Mouse (Mus musculus): ENCODE measurements at regions not wholly inside any gene's neighbourhood (a gene's known extent, or its start where the extent isn't known, plus 50 kb on each side); places are given as distances from the start of the nearest gene placed in this dataset.

DNA sequence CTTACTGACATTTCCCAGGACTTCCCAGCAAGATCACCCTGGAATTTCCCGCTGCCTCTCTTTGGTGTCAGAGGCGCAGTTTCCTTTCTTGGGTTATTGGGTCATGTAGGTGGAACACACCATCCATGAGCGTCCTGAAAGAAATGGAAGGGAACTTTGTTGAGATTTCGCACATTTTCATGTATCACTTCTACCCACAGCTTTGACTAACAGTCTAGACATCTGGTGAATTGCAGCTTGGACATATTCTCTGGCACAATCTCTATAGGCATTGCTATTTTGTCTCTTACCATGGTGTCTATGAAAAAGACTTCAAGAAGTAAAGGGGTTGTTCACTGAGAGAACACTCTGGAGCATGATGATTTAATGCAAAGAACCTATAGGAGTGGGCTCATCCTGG, 86.7 kb upstream of the Zfp827 start:
- Histone ChIP-seq H3K4me1 (ENCODE audit: control insufficient read depth, insufficient read depth, low read length) (no peaks in the 10 kb centered on the region), H3K79me2 (ENCODE audit: control insufficient read depth, insufficient read depth, low read length) (no peaks in the 10 kb centered on the region), H3K27me3 (ENCODE audit: control insufficient read depth, insufficient read depth, low read length) (no peaks in the 10 kb centered on the region), H3K9ac (ENCODE audit: low read depth, low read length) (no peak overlapping the region), H3K36me3 (ENCODE audit: control insufficient read depth, insufficient read depth, low read length) (no peaks in the 10 kb centered on the region), H3K27ac (replicated peaks; ENCODE audit: insufficient read depth, low read depth, low read length) (no peak overlapping the region), H3K4me3 (ENCODE audit: insufficient read depth, low read depth, low read length) (no peak overlapping the region)
- DNase-seq (ENCODE audit: extremely low read depth, low read depth, low spot score): no peak
- 88% methylated on average over 4 of the region's 4 CpGs for WGBS
- TF ChIP-seq CTCF (IDR thresholded peaks at IDR 0.05; ENCODE audit: low read depth, low read length) (no peak), POLR2A (IDR thresholded peaks at IDR 0.05; ENCODE audit: extremely low read depth, insufficient read depth, low read length) (no peak)

GRCm38 (mm10) chr8:78944367-78944766, 83.9 kb upstream of the Zfp827 start:
- H3K9ac ChIP-seq (ENCODE audit: low read depth, low read length): no peak overlapping the region
- TF ChIP-seq CTCF (IDR thresholded peaks at IDR 0.05; ENCODE audit: low read depth, low read length) (no peak), POLR2A (IDR thresholded peaks at IDR 0.05; ENCODE audit: extremely low read depth, insufficient read depth, low read length) (no peak)

GRCm38 (mm10) chr8:78945607-78946006, 82.6 kb upstream of the Zfp827 start:
- Histone ChIP-seq H3K79me2 (ENCODE audit: control insufficient read depth, insufficient read depth, low read length) (no peaks in the 10 kb centered on the region), H3K4me1 (ENCODE audit: control insufficient read depth, insufficient read depth, low read length) (no peaks in the 10 kb centered on the region), H3K27me3 (ENCODE audit: control insufficient read depth, insufficient read depth, low read length) (no peaks in the 10 kb centered on the region), H3K9ac (ENCODE audit: low read depth, low read length) (no peak overlapping the region), H3K36me3 (ENCODE audit: control insufficient read depth, insufficient read depth, low read length) (no peaks in the 10 kb centered on the region), H3K4me3 (ENCODE audit: insufficient read depth, low read depth, low read length) (no peak overlapping the region), H3K27ac (replicated peaks; ENCODE audit: insufficient read depth, low read depth, low read length) (no peak overlapping the region)
- DNase-seq (ENCODE audit: extremely low read depth, low read depth, low spot score): no peak
- TF ChIP-seq CTCF (IDR thresholded peaks at IDR 0.05; ENCODE audit: low read depth, low read length) (no peak), POLR2A (IDR thresholded peaks at IDR 0.05; ENCODE audit: extremely low read depth, insufficient read depth, low read length) (no peak)
- WGBS: 44% methylated on average over 1 of the region's 1 CpGs

More at GRCm38 (mm10) chr8:78944367-78944766, 83.9 kb upstream of the Zfp827 start:
- H3K27me3 ChIP-seq (ENCODE audit: control insufficient read depth, insufficient read depth, low read length): no peaks in the 10 kb centered on the region
- no peaks in the 10 kb centered on the region for H3K4me1 ChIP-seq (ENCODE audit: control insufficient read depth, insufficient read depth, low read length)
- no peak overlapping the region for H3K27ac ChIP-seq (replicated peaks; ENCODE audit: insufficient read depth, low read depth, low read length)
- no peaks in the 10 kb centered on the region for H3K79me2 ChIP-seq (ENCODE audit: control insufficient read depth, insufficient read depth, low read length)
- H3K4me3 ChIP-seq (ENCODE audit: insufficient read depth, low read depth, low read length): no peak overlapping the region
- 92% methylated on average over 1 of the region's 1 CpGs for WGBS
- no peak for DNase-seq (ENCODE audit: extremely low read depth, low read depth, low spot score)
- H3K36me3 ChIP-seq (ENCODE audit: control insufficient read depth, insufficient read depth, low read length): no peaks in the 10 kb centered on the region

- Histone ChIP-seq H3K27me3 (ENCODE audit: control insufficient read depth, insufficient read depth, low read length) (no peaks in the 10 kb centered on the region), H3K4me1 (ENCODE audit: control insufficient read depth, insufficient read depth, low read length) (no peaks in the 10 kb centered on the region), H3K9ac (ENCODE audit: low read depth, low read length) (no peak overlapping the region), H3K36me3 (ENCODE audit: control insufficient read depth, insufficient read depth, low read length) (no peaks in the 10 kb centered on the region), H3K27ac (replicated peaks; ENCODE audit: insufficient read depth, low read depth, low read length) (no peak overlapping the region), H3K79me2 (ENCODE audit: control insufficient read depth, insufficient read depth, low read length) (no peaks in the 10 kb centered on the region), H3K4me3 (ENCODE audit: insufficient read depth, low read depth, low read length) (no peak overlapping the region)
- WGBS: 56% methylated on average over 2 of the region's 2 CpGs
- no peak for TF ChIP-seq POLR2A (IDR thresholded peaks at IDR 0.05; ENCODE audit: extremely low read depth, insufficient read depth, low read length)
- TF ChIP-seq CTCF (IDR thresholded peaks at IDR 0.05; ENCODE audit: low read depth, low read length): no peak
- no peak for DNase-seq (ENCODE audit: extremely low read depth, low read depth, low spot score)
Measured at GRCm38 (mm10) chr8:78946085-78946484, 82.2 kb upstream of the Zfp827 start.

- 89% methylated on average over 3 of the region's 3 CpGs for WGBS
- Histone ChIP-seq H3K4me1 (ENCODE audit: control insufficient read depth, insufficient read depth, low read length) (no peaks in the 10 kb centered on the region), H3K79me2 (ENCODE audit: control insufficient read depth, insufficient read depth, low read length) (no peaks in the 10 kb centered on the region), H3K9ac (ENCODE audit: low read depth, low read length) (no peak overlapping the region), H3K36me3 (ENCODE audit: control insufficient read depth, insufficient read depth, low read length) (no peaks in the 10 kb centered on the region), H3K27ac (replicated peaks; ENCODE audit: insufficient read depth, low read depth, low read length) (no peak overlapping the region), H3K27me3 (ENCODE audit: control insufficient read depth, insufficient read depth, low read length) (no peaks in the 10 kb centered on the region), H3K4me3 (ENCODE audit: insufficient read depth, low read depth, low read length) (no peak overlapping the region)
- DNase-seq (ENCODE audit: extremely low read depth, low read depth, low spot score): no peak
- TF ChIP-seq CTCF (IDR thresholded peaks at IDR 0.05; ENCODE audit: low read depth, low read length) (no peak), POLR2A (IDR thresholded peaks at IDR 0.05; ENCODE audit: extremely low read depth, insufficient read depth, low read length) (no peak)
Measured at GRCm38 (mm10) chr8:78975034-78975433, 53.2 kb upstream of the Zfp827 start.
